Mouse (Mus musculus) cerebellum, adult 11-12 months (tissue): ENCODE measurements around the gene Smurf1.

Source experiments
- DNase-seq: peaks from one replicate; pipeline ENCODE4 v3.0.0; 2022

Gene Smurf1

GRCm38 (mm10) chr5:144860913-144861312 lies 104.7 kb downstream of the Smurf1 start:
- DNase-seq: no peak

GRCm38 (mm10) chr5:144859284-144859683 lies 106.4 kb downstream of the Smurf1 start:
- no peak for DNase-seq

- DNase-seq: no peak
These were observed 107.1 kb downstream of the Smurf1 start for GRCm38 (mm10) chr5:144858527-144858926.

GRCm38 (mm10) chr5:144855936-144856335 lies 109.7 kb downstream of the Smurf1 start:
- no peak for DNase-seq

GRCm38 (mm10) chr5:144853931-144854330 lies 111.7 kb downstream of the Smurf1 start:
- DNase-seq: no peak

- no peak for DNase-seq
These were observed 113.8 kb downstream of the Smurf1 start for GRCm38 (mm10) chr5:144851820-144852219.

GRCm38 (mm10) chr5:144849932-144850331 lies 115.7 kb downstream of the Smurf1 start:
- no peak for DNase-seq

- DNase-seq: no peak
These were observed 116.9 kb downstream of the Smurf1 start for GRCm38 (mm10) chr5:144848735-144849134.

- DNase-seq: peak; percentile 92
These were observed 120.3 kb downstream of the Smurf1 start for GRCm38 (mm10) chr5:144845352-144845751.

GRCm38 (mm10) chr5:144836100-144836499 lies 129.5 kb downstream of the Smurf1 start:
- no peak for DNase-seq

GRCm38 (mm10) chr5:144831840-144832469 lies 133.7 kb downstream of the Smurf1 start:
- DNase-seq: no peak

- DNase-seq: no peak
These were observed 136.0 kb downstream of the Smurf1 start for GRCm38 (mm10) chr5:144829631-144830030.

- peak; percentile 70 for DNase-seq
These were observed 137.1 kb downstream of the Smurf1 start for GRCm38 (mm10) chr5:144828365-144829102.
